23 mouse cellular contexts compared by ENCODE assay signal in genomic region chr14:73608668-73609481, GRCm38 (mm10). TPM values are rescaled to one million over a fixed set of nuclear protein-coding genes. Genes with fewer than 3 reads are reported as not detected.
DNase-seq lines count a peak whose midpoint lies in the region; ATAC-seq and TF ChIP-seq lines count a peak whose summit lies in the region.
"Had no signal": no experiment of that assay in that cellular context is flagged by ENCODE, and none has a peak within 500 bp of the region (broad histone marks: within the 10 kb centered on the region; RNA-seq: fewer than 3 reads in every experiment).

No protein-coding gene starts in this region.

- ATAC-seq in heart, embryonic 12.5 days (ENCODE audit: insufficient number of reproducible peaks, low FRiP score), result no peak
- ATAC-seq in kidney, postnatal 0 days (replicated peaks; ENCODE audit: low FRiP score, low read depth), result peak; percentile 83
- peak; percentile 69 to 77; a peak in 3 of 4 replicates for ATAC-seq in hematopoietic stem cell, adult 5-6 weeks (replicated peaks in 1 of 2; ENCODE audit: insufficient read depth in 1 of 2, low FRiP score in 2 of 2, low TSS enrichment in 1 of 2, low read depth in 1 of 2, poor library complexity in 2 of 2, severe bottlenecking in 2 of 2)
- ATAC-seq: forebrain, postnatal 0 days; intestine, postnatal 0 days had no signal

- H3K4me2 ChIP-seq in heart, embryonic 12.5 days, result peak overlapping the region; percentile 38
- H3K4me2 ChIP-seq in kidney, postnatal 0 days (ENCODE audit: low read length), result no peak overlapping the region

- DNase-seq in heart, postnatal 25 days (ENCODE audit: low spot score), result no peak
- DNase-seq in kidney, postnatal 0 days (ENCODE audit: low spot score), result peak; percentile 80
- no peak for DNase-seq in kidney, adult 2 months
- DNase-seq in CD4-positive helper T cell, adult 2 months (ENCODE audit: low read depth, low spot score), result peak; percentile 7
- no peak for DNase-seq in layer of hippocampus, adult 18-20 months (ENCODE audit: low spot score in 2 of 2)
- DNase-seq in spleen, adult 12 weeks (ENCODE audit: low spot score), result no peak
- DNase-seq: cerebellum, adult 11-12 months; forebrain, postnatal 0 days; gastrocnemius, postnatal 10 days; layer of hippocampus, adult 9-11 months; lung, postnatal 14 days; right cerebral cortex, adult 18-20 months had no signal

- H3K4me1 ChIP-seq in heart, embryonic 12.5 days (replicated peaks), result peaks cover 9% of the 10 kb centered on the region; the same call in 1 of the 2 replicates
- no peaks in the 10 kb centered on the region for H3K4me1 ChIP-seq in kidney, postnatal 0 days (replicated peaks; ENCODE audit: insufficient read depth, low read length)
- no peaks in the 10 kb centered on the region for H3K4me1 ChIP-seq in kidney, adult 2 months (ENCODE audit: control insufficient read depth, insufficient read depth, low read length)
- H3K4me1 ChIP-seq: limb, embryonic 10.5 days had no signal

- H3K4me3 ChIP-seq in heart, embryonic 12.5 days, result no peak overlapping the region
- H3K4me3 ChIP-seq in kidney, postnatal 0 days (replicated peaks; ENCODE audit: low read depth, low read length), result no peak overlapping the region
- H3K4me3 ChIP-seq in kidney, adult 2 months (ENCODE audit: insufficient read depth, low read depth, low read length), result no peak overlapping the region
- H3K4me3 ChIP-seq: erythroblast, embryonic 14.5 days; limb, embryonic 10.5 days had no signal

- H3K27me3 ChIP-seq in heart, embryonic 12.5 days (replicated peaks), result peaks cover 6% of the 10 kb centered on the region; the same call in 1 of the 2 replicates
- H3K27me3 ChIP-seq in kidney, postnatal 0 days (ENCODE audit: insufficient read depth, low read length), result no peaks in the 10 kb centered on the region
- no peaks in the 10 kb centered on the region for H3K27me3 ChIP-seq in kidney, adult 2 months (replicated peaks; ENCODE audit: control insufficient read depth, insufficient read depth, low read length)

- no peaks in the 10 kb centered on the region for H3K9me3 ChIP-seq in heart, embryonic 12.5 days (replicated peaks)
- no peaks in the 10 kb centered on the region for H3K9me3 ChIP-seq in kidney, postnatal 0 days (replicated peaks; ENCODE audit: low read length)
- H3K9me3 ChIP-seq: limb, embryonic 10.5 days had no signal

- TF ChIP-seq CTCF in kidney, postnatal 0 days (IDR thresholded peaks at IDR 0.05; ENCODE audit: low read depth), result no peak
- TF ChIP-seq CTCF in kidney, adult 2 months (conservative IDR thresholded peaks at IDR 0.05; ENCODE audit: insufficient read depth, insufficient read length, low read depth, low read length), result no peak

- 31% methylated on average over 11 of the region's 11 CpGs for WGBS in heart, embryonic 12.5 days
- 11% methylated on average over 11 of the region's 11 CpGs for WGBS in kidney, postnatal 0 days
- 22% methylated on average over 11 of the region's 11 CpGs for WGBS in kidney, adult 2 months

- H3K36me3 ChIP-seq in heart, embryonic 12.5 days, result peaks cover 22% of the 10 kb centered on the region
- no peaks in the 10 kb centered on the region for H3K36me3 ChIP-seq in kidney, postnatal 0 days (ENCODE audit: insufficient read depth, low read length)
- no peaks in the 10 kb centered on the region; the same call in 1 of the 2 replicates for H3K36me3 ChIP-seq in kidney, adult 2 months (ENCODE audit: control insufficient read depth, insufficient read depth, low read length)

- 0 out of 2 replicates have a peak overlapping the region, but pooled peaks have one; percentile 17 for H3K9ac ChIP-seq in heart, embryonic 12.5 days
- no peak overlapping the region for H3K9ac ChIP-seq in kidney, postnatal 0 days (ENCODE audit: low read depth, low read length)
- H3K9ac ChIP-seq: forebrain, postnatal 0 days; liver, embryonic 14.5 days had no signal

- no peak for TF ChIP-seq POLR2A in kidney, adult 2 months (IDR thresholded peaks at IDR 0.05; ENCODE audit: low read depth, low read length)

- intact Hi-C loops in heart, postnatal 25 days (cut with DNase I), result no loop called here

- H3K27ac ChIP-seq in heart, embryonic 12.5 days (ENCODE audit: poor library complexity, severe bottlenecking), result no peak overlapping the region
- H3K27ac ChIP-seq in kidney, postnatal 0 days, result no peak overlapping the region
- H3K27ac ChIP-seq in kidney, adult 2 months (ENCODE audit: insufficient read depth, low read depth, low read length), result no peak overlapping the region
- H3K27ac ChIP-seq: limb, embryonic 10.5 days; liver, embryonic 14.5 days had no signal

RNA-seq across cellular contexts. Expression of gene Gm21750, which starts 52.1 kb away (rescaled TPM):
- polyA plus RNA-seq in heart, embryonic 12.5 days (2016; fragmentation: Nextera tagmentation; extraction: Ambion mirVana), result not detected in 2 replicates
- total RNA-seq in heart, postnatal 25 days (2021), result not detected
- polyA plus RNA-seq in kidney, postnatal 0 days (2015; fragmentation: Nextera tagmentation; extraction: Ambion mirVana), result not detected in 2 replicates
- polyA plus RNA-seq in kidney, adult 2 months (2012; rRNA removed), result not detected in 2 replicates
- not detected in 2 replicates for total RNA-seq in hematopoietic stem cell, adult 5-6 weeks (2017)
- total RNA-seq in layer of hippocampus, adult 18-20 months (2021), result not detected
- total RNA-seq: forebrain, postnatal 0 days; gastrocnemius, postnatal 10 days; monocyte, adult 5-6 weeks had no signal
- polyA plus RNA-seq: C2C12; cortical plate, adult 2 months; erythroblast, embryonic 14.5 days; forebrain, postnatal 0 days; hindbrain, embryonic 11.5 days; intestine, postnatal 0 days; limb, embryonic 10.5 days; liver, embryonic 14.5 days; testis, adult 2 months had no signal

Comparison
In these comparisons a context has a peak if more than half of its experiments do, and no peak if none do; other contexts are left out.
1. DNase-seq: peak in kidney, postnatal 0 days (single experiment) and CD4-positive helper T cell, adult 2 months (single experiment); none in heart, postnatal 25 days (single experiment), kidney, adult 2 months (single experiment), layer of hippocampus, adult 18-20 months (0 of 2) and spleen, adult 12 weeks (single experiment).